In the genomic region with DNA sequence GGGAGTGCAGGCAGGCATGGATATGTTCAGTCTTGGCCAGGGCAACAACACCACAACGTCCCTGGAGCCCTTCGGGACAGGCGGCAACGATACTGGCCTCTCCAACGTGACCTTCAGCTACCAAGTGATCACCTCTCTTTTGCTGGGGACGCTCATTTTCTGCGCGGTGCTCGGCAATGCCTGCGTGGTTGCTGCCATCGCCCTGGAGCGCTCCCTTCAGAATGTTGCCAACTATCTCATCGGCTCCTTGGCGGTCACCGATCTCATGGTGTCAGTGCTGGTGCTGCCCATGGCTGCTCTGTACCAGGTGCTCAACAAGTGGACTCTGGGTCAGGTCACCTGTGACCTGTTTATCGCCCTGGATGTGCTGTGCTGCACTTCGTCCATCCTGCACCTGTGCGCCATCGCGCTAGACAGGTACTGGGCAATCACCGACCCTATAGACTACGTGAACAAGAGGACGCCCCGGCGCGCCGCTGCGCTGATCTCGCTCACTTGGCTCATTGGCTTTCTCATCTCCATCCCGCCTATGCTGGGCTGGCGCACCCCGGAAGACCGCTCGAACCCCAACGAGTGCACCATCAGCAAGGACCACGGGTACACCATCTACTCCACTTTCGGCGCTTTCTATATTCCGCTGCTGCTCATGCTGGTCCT, we compare ENCODE assay signal across 10 mouse cellular contexts. TPM values are rescaled to one million over a fixed set of nuclear protein-coding genes. Genes with fewer than 3 reads are reported as not detected.
DNase-seq lines count a peak whose midpoint lies in the region; ATAC-seq and TF ChIP-seq lines count a peak whose summit lies in the region.
"Had no signal": no experiment of that assay in that cellular context is flagged by ENCODE, and none has a peak within 500 bp of the region (broad histone marks: within the 10 kb centered on the region; RNA-seq: fewer than 3 reads in every experiment).

No protein-coding gene starts in this region.

- H3K4me3 ChIP-seq in kidney, adult 2 months (ENCODE audit: insufficient read depth, low read depth, low read length), result no peak overlapping the region
- no peak overlapping the region for H3K4me3 ChIP-seq in limb, embryonic 10.5 days
- no peak overlapping the region for H3K4me3 ChIP-seq in intestine, embryonic 16.5 days (ENCODE audit: low read length)
- H3K4me3 ChIP-seq: heart, embryonic 13.5 days; myocyte had no signal

- 3% methylated on average over 39 of the region's 39 CpGs for WGBS in kidney, adult 2 months
- WGBS in limb, embryonic 10.5 days, result 1% methylated on average over 39 of the region's 39 CpGs
- under 1% methylated on average over 39 of the region's 39 CpGs for WGBS in intestine, embryonic 16.5 days

- no peak for TF ChIP-seq CTCF in kidney, adult 2 months (conservative IDR thresholded peaks at IDR 0.05; ENCODE audit: insufficient read depth, insufficient read length, low read depth, low read length)

- no peaks in the 10 kb centered on the region for H3K9me3 ChIP-seq in limb, embryonic 10.5 days (replicated peaks)
- H3K9me3 ChIP-seq in intestine, embryonic 16.5 days (ENCODE audit: control insufficient read depth, low read length), result no peaks in the 10 kb centered on the region
- H3K9me3 ChIP-seq: heart, embryonic 13.5 days had no signal

- no peak overlapping the region for H3K27ac ChIP-seq in kidney, adult 2 months (ENCODE audit: insufficient read depth, low read depth, low read length)
- no peak overlapping the region for H3K27ac ChIP-seq in limb, embryonic 10.5 days
- H3K27ac ChIP-seq in intestine, embryonic 16.5 days (ENCODE audit: low read length), result no peak overlapping the region
- H3K27ac ChIP-seq: heart, embryonic 13.5 days had no signal

- H3K4me1 ChIP-seq in kidney, adult 2 months (ENCODE audit: control insufficient read depth, insufficient read depth, low read length), result no peaks in the 10 kb centered on the region
- no peaks in the 10 kb centered on the region for H3K4me1 ChIP-seq in limb, embryonic 10.5 days
- no peaks in the 10 kb centered on the region for H3K4me1 ChIP-seq in intestine, embryonic 16.5 days (ENCODE audit: control insufficient read depth, insufficient read depth, low read length)
- H3K4me1 ChIP-seq: heart, embryonic 13.5 days had no signal

- H3K27me3 ChIP-seq in kidney, adult 2 months (replicated peaks; ENCODE audit: control insufficient read depth, insufficient read depth, low read length), result no peaks in the 10 kb centered on the region; the same call in 1 of the 2 replicates
- peaks cover 48% of the 10 kb centered on the region for H3K27me3 ChIP-seq in limb, embryonic 10.5 days (ENCODE audit: low read depth, poor library complexity, severe bottlenecking)
- H3K27me3 ChIP-seq in intestine, embryonic 16.5 days (replicated peaks; ENCODE audit: control insufficient read depth, insufficient read depth, low read length), result peaks cover 25% of the 10 kb centered on the region

- peak; percentile 2 for DNase-seq in kidney, postnatal 10 days
- no peak for DNase-seq in kidney, adult 2 months
- DNase-seq in frontal cortex, adult 2 months (ENCODE audit: extremely low spot score in 1 of 2, low spot score in 1 of 2), result peak; percentile 27 to 48
- DNase-seq in limb, embryonic 10.5 days (ENCODE audit: low spot score), result peak; percentile 29
- peak; percentile 40 to 47 for DNase-seq in right cerebral cortex, postnatal 10 days (ENCODE audit: low spot score in 2 of 2)
- no peak for DNase-seq in yolk sac, embryonic 10.5 days (ENCODE audit: low spot score)

- no peak for ATAC-seq in CD4-positive, CD25-positive, alpha-beta regulatory T cell, adult 4 months
- ATAC-seq in intestine, embryonic 16.5 days, result no peak

- H3K36me3 ChIP-seq in kidney, adult 2 months (ENCODE audit: control insufficient read depth, insufficient read depth, low read length), result no peaks in the 10 kb centered on the region
- H3K36me3 ChIP-seq in limb, embryonic 10.5 days, result no peaks in the 10 kb centered on the region
- H3K36me3 ChIP-seq in intestine, embryonic 16.5 days (ENCODE audit: control insufficient read depth, insufficient read depth, low read length), result no peaks in the 10 kb centered on the region
- H3K36me3 ChIP-seq: heart, embryonic 13.5 days had no signal

- no peak overlapping the region for H3K9ac ChIP-seq in intestine, embryonic 16.5 days (ENCODE audit: low read depth, low read length)
- H3K9ac ChIP-seq: heart, embryonic 13.5 days had no signal

- TF ChIP-seq POLR2A in kidney, adult 2 months (IDR thresholded peaks at IDR 0.05; ENCODE audit: low read depth, low read length), result no peak

- H3K4me2 ChIP-seq in intestine, embryonic 16.5 days (ENCODE audit: low read depth, low read length), result no peak overlapping the region
- H3K4me2 ChIP-seq: heart, embryonic 13.5 days had no signal

RNA-seq across cellular contexts. Expression of a gene that starts 0.9 kb away (rescaled TPM):
- polyA plus RNA-seq in kidney, adult 2 months (2012; rRNA removed), result not detected in 2 replicates
- polyA plus RNA-seq in frontal cortex, adult 2 months (2012; rRNA removed), result 6.0 and 8.0 TPM in 2 replicates
- not detected in 2 replicates for polyA plus RNA-seq in limb, embryonic 10.5 days (2016; fragmentation: Nextera tagmentation; extraction: Ambion mirVana)
- not detected for polyA plus RNA-seq in CD4-positive, CD25-positive, alpha-beta regulatory T cell, adult 4 months (2017; shearing (Covaris generic))
- not detected in 2 replicates for polyA plus RNA-seq in intestine, embryonic 16.5 days (2015; fragmentation: Nextera tagmentation; extraction: Ambion mirVana)
- polyA plus RNA-seq: heart, embryonic 13.5 days; myocyte had no signal

Comparison
In these comparisons a context has a peak if more than half of its experiments do, and no peak if none do; other contexts are left out.
1. DNase-seq: peak in kidney, postnatal 10 days (single experiment), frontal cortex, adult 2 months (2 of 2), limb, embryonic 10.5 days (single experiment) and right cerebral cortex, postnatal 10 days (2 of 2); none in kidney, adult 2 months (single experiment) and yolk sac, embryonic 10.5 days (single experiment).